ENCODE assay signal across 23 mouse cellular contexts in the genomic region with DNA sequence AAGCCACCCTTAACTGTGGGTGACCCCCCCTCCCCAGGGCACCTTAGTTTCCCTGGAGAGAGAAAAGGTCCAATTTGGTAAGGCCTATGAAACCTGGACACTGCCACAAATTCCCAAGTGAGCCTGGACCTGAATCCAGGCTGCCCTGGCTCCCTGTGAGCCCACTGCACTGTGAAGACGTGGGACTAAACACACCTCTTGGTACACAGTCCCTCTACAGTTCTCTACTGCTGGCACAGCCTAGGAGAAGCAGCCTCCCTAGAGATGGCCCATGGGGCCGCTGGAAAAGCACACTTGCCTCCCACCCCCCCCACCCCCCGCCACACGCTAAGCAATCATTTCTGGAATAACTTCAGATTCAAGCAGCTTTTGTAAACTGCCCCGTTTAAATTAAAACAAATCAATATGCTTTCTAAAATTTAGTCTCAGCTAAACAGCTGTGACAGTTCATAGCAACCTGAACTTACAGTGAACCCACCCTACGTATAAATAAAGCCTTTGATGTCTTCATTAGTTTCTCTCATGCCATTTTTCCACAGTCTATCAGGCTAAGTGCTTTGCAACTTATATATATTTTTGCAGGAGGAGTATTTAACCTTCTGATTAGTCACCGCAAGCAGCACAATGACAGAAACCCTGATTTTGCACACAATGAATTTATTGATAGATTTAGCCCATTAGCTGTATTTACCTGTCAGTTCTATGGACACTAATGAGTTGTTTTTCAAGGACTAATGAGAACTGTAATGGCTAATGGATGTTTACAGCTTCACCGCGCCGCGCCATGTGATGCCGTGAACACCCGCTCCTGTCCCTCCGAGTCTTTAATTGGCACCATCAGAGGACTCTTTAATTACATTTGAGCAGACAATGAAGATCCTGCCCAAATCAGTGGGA.
DNase-seq lines count a peak whose midpoint lies in the region; ATAC-seq lines count a peak whose summit lies in the region.
"Had no signal": no experiment of that assay in that cellular context is flagged by ENCODE, and none has a peak within 500 bp of the region (broad histone marks: within the 10 kb centered on the region; RNA-seq: fewer than 3 reads in every experiment).

No protein-coding gene starts in this region.

- peak; percentile 45 for DNase-seq in intestine, embryonic 14.5 days (ENCODE audit: low spot score)
- DNase-seq in neural tube, embryonic 10.5 days (ENCODE audit: extremely low spot score, low spot score), result no peak
- DNase-seq in retina, embryonic 14.5 days (ENCODE audit: low spot score), result peak; percentile 70
- no peak for DNase-seq in natural killer cell, adult 2 months (ENCODE audit: low spot score in 2 of 2)
- no peak for DNase-seq in gastrocnemius, postnatal 14 days
- DNase-seq: adrenal gland, postnatal 14 days; cerebellum, adult 11-12 months; kidney, adult 9 months; kidney, postnatal 14 days; layer of hippocampus, adult 9-11 months; right cerebral cortex, postnatal 4 days; thymus, postnatal 4 days had no signal

- WGBS in intestine, embryonic 14.5 days, result 51% methylated on average over 14 of the region's 14 CpGs
- WGBS in intestine, embryonic 15.5 days, result 46% methylated on average over 14 of the region's 14 CpGs
- 46% methylated on average over 14 of the region's 14 CpGs for WGBS in neural tube, embryonic 13.5 days
- WGBS in forebrain, embryonic 13.5 days, result 31% methylated on average over 14 of the region's 14 CpGs

- peak overlapping the region; percentile 29; the same call in 1 of the 2 replicates for H3K27ac ChIP-seq in intestine, embryonic 14.5 days (ENCODE audit: low read depth)
- no peak overlapping the region for H3K27ac ChIP-seq in intestine, embryonic 15.5 days
- H3K27ac ChIP-seq in neural tube, embryonic 13.5 days (replicated peaks), result no peak overlapping the region
- no peak overlapping the region for H3K27ac ChIP-seq in forebrain, embryonic 13.5 days
- H3K27ac ChIP-seq: heart, embryonic 13.5 days; hindbrain, embryonic 10.5 days; hindbrain, embryonic 15.5 days; limb, embryonic 12.5 days; liver, embryonic 15.5 days; lung, embryonic 15.5 days had no signal

- H3K9me3 ChIP-seq in intestine, embryonic 14.5 days (ENCODE audit: control insufficient read depth, low read length), result no peaks in the 10 kb centered on the region
- H3K9me3 ChIP-seq in intestine, embryonic 15.5 days, result no peaks in the 10 kb centered on the region
- no peaks in the 10 kb centered on the region for H3K9me3 ChIP-seq in neural tube, embryonic 13.5 days
- H3K9me3 ChIP-seq in forebrain, embryonic 13.5 days (replicated peaks), result no peaks in the 10 kb centered on the region
- H3K9me3 ChIP-seq: heart, embryonic 13.5 days; hindbrain, embryonic 10.5 days; hindbrain, embryonic 15.5 days; limb, embryonic 12.5 days; liver, embryonic 15.5 days; lung, embryonic 15.5 days had no signal

- H3K9ac ChIP-seq in intestine, embryonic 14.5 days (ENCODE audit: low read length), result no peak overlapping the region
- no peak overlapping the region for H3K9ac ChIP-seq in intestine, embryonic 15.5 days
- no peak overlapping the region for H3K9ac ChIP-seq in neural tube, embryonic 13.5 days
- no peak overlapping the region for H3K9ac ChIP-seq in forebrain, embryonic 13.5 days
- H3K9ac ChIP-seq: heart, embryonic 13.5 days; hindbrain, embryonic 15.5 days; limb, embryonic 12.5 days; liver, embryonic 15.5 days; lung, embryonic 15.5 days had no signal

- intact Hi-C loops in gastrocnemius, postnatal 14 days (cut with DNase I; ENCODE audit: low total_unique reads), result no loop called here

- no peak overlapping the region for H3K4me3 ChIP-seq in intestine, embryonic 14.5 days (ENCODE audit: low read depth, low read length)
- H3K4me3 ChIP-seq in intestine, embryonic 15.5 days (replicated peaks), result no peak overlapping the region
- H3K4me3 ChIP-seq in neural tube, embryonic 13.5 days, result no peak overlapping the region
- H3K4me3 ChIP-seq in forebrain, embryonic 13.5 days, result no peak overlapping the region
- H3K4me3 ChIP-seq: heart, embryonic 13.5 days; hindbrain, embryonic 10.5 days; hindbrain, embryonic 15.5 days; limb, embryonic 12.5 days; liver, embryonic 15.5 days; lung, embryonic 15.5 days had no signal

- no peak overlapping the region for H3K4me2 ChIP-seq in intestine, embryonic 14.5 days (ENCODE audit: low read length)
- no peak overlapping the region for H3K4me2 ChIP-seq in intestine, embryonic 15.5 days (replicated peaks)
- H3K4me2 ChIP-seq in neural tube, embryonic 13.5 days, result no peak overlapping the region
- H3K4me2 ChIP-seq in forebrain, embryonic 13.5 days, result no peak overlapping the region
- H3K4me2 ChIP-seq: heart, embryonic 13.5 days; hindbrain, embryonic 15.5 days; limb, embryonic 12.5 days; liver, embryonic 15.5 days; lung, embryonic 15.5 days; midbrain, embryonic 11.5 days had no signal

- ATAC-seq in intestine, embryonic 14.5 days (replicated peaks; ENCODE audit: low FRiP score, low TSS enrichment, low read depth), result no peak
- no peak for ATAC-seq in intestine, embryonic 15.5 days
- peak; percentile 32; the same call in 1 of the 2 replicates for ATAC-seq in neural tube, embryonic 13.5 days (ENCODE audit: low read depth)
- peak; percentile 80; the same call in 1 of the 2 replicates for ATAC-seq in forebrain, embryonic 13.5 days
- ATAC-seq: intestine, embryonic 16.5 days had no signal

- no peaks in the 10 kb centered on the region for H3K36me3 ChIP-seq in intestine, embryonic 14.5 days (ENCODE audit: control insufficient read depth, insufficient read depth, low read length)
- no peaks in the 10 kb centered on the region for H3K36me3 ChIP-seq in intestine, embryonic 15.5 days
- no peaks in the 10 kb centered on the region for H3K36me3 ChIP-seq in neural tube, embryonic 13.5 days
- H3K36me3 ChIP-seq in forebrain, embryonic 13.5 days (ENCODE audit: poor library complexity, severe bottlenecking), result no peaks in the 10 kb centered on the region
- H3K36me3 ChIP-seq: heart, embryonic 13.5 days; hindbrain, embryonic 10.5 days; hindbrain, embryonic 15.5 days; limb, embryonic 12.5 days; liver, embryonic 15.5 days; lung, embryonic 15.5 days had no signal

- H3K27me3 ChIP-seq in intestine, embryonic 14.5 days (replicated peaks; ENCODE audit: control insufficient read depth, insufficient read depth, low read length), result no peaks in the 10 kb centered on the region
- no peaks in the 10 kb centered on the region for H3K27me3 ChIP-seq in intestine, embryonic 15.5 days (replicated peaks)
- H3K27me3 ChIP-seq in neural tube, embryonic 13.5 days, result peaks cover 81% of the 10 kb centered on the region
- peaks cover 78% of the 10 kb centered on the region for H3K27me3 ChIP-seq in forebrain, embryonic 13.5 days
- H3K27me3 ChIP-seq: liver, embryonic 15.5 days had no signal

- H3K4me1 ChIP-seq in intestine, embryonic 14.5 days (replicated peaks; ENCODE audit: control insufficient read depth, insufficient read depth, low read length), result peaks cover 18% of the 10 kb centered on the region
- H3K4me1 ChIP-seq in intestine, embryonic 15.5 days (replicated peaks), result peaks cover 8% of the 10 kb centered on the region; the same call in 1 of the 2 replicates
- H3K4me1 ChIP-seq in neural tube, embryonic 13.5 days (replicated peaks), result peaks cover 17% of the 10 kb centered on the region; the same call in 1 of the 2 replicates
- H3K4me1 ChIP-seq in forebrain, embryonic 13.5 days, result peaks cover 27% of the 10 kb centered on the region
- H3K4me1 ChIP-seq: hindbrain, embryonic 15.5 days; liver, embryonic 15.5 days had no signal

Comparison
In these comparisons a context has a peak if more than half of its experiments do, and no peak if none do; other contexts are left out.
1. ATAC-seq: peak in neural tube, embryonic 13.5 days (single experiment) and forebrain, embryonic 13.5 days (single experiment); none in intestine, embryonic 14.5 days (single experiment) and intestine, embryonic 15.5 days (single experiment).
2. DNase-seq: peak in intestine, embryonic 14.5 days (single experiment) and retina, embryonic 14.5 days (single experiment); none in neural tube, embryonic 10.5 days (single experiment), natural killer cell, adult 2 months (0 of 2) and gastrocnemius, postnatal 14 days (single experiment).